Mouse (Mus musculus) layer of hippocampus, adult 9-11 months (tissue): ENCODE measurements around the gene Bloc1s3.

Source experiments
- DNase-seq: peaks from one replicate; pipeline ENCODE4 v3.0.0; 2022

Gene Bloc1s3

GRCm38 (mm10) chr7:19473875-19474443 is 34.2 kb downstream of the Bloc1s3 start:
- peak; percentile 85 for DNase-seq

GRCm38 (mm10) chr7:19472403-19472802 is 35.8 kb downstream of the Bloc1s3 start:
- no peak for DNase-seq

GRCm38 (mm10) chr7:19470308-19470707 is 37.9 kb downstream of the Bloc1s3 start:
- DNase-seq, result no peak

- no peak for DNase-seq
These were observed 38.8 kb downstream of the Bloc1s3 start for GRCm38 (mm10) chr7:19469404-19469803.

- DNase-seq, result no peak
These were observed 39.9 kb downstream of the Bloc1s3 start for GRCm38 (mm10) chr7:19468279-19468678.

- DNase-seq, result no peak
These were observed 40.5 kb downstream of the Bloc1s3 start for GRCm38 (mm10) chr7:19467638-19468037.

GRCm38 (mm10) chr7:19466602-19467145 is 41.5 kb downstream of the Bloc1s3 start:
- no peak for DNase-seq

GRCm38 (mm10) chr7:19464367-19465307 is 43.5 kb downstream of the Bloc1s3 start:
- DNase-seq, result no peak

GRCm38 (mm10) chr7:19462884-19463381 is 45.2 kb downstream of the Bloc1s3 start, which contains the start of gene Exoc3l2:
Gene Exoc3l2 (plus strand): TSS chr7:19463331.
- DNase-seq, result no peak

- no peak for DNase-seq
These were observed 45.7 kb downstream of the Bloc1s3 start for GRCm38 (mm10) chr7:19462443-19462842.

- DNase-seq, result no peak
These were observed 46.7 kb downstream of the Bloc1s3 start for GRCm38 (mm10) chr7:19461488-19461887.

GRCm38 (mm10) chr7:19460500-19460899 is 47.7 kb downstream of the Bloc1s3 start:
- no peak for DNase-seq

- no peak for DNase-seq
These were observed 48.9 kb downstream of the Bloc1s3 start for GRCm38 (mm10) chr7:19459144-19459870.

GRCm38 (mm10) chr7:19458591-19459111 is 49.5 kb downstream of the Bloc1s3 start, which contains the start of gene Mark4:
Gene Mark4 (minus strand): TSS chr7:19458821.
- DNase-seq, result peak; percentile 65

- DNase-seq, result no peak
These were observed 50.1 kb downstream of the Bloc1s3 start for GRCm38 (mm10) chr7:19458072-19458486.

GRCm38 (mm10) chr7:19457414-19458071 is 50.6 kb downstream of the Bloc1s3 start:
- DNase-seq, result no peak

- peak; percentile 51 for DNase-seq
These were observed 51.5 kb downstream of the Bloc1s3 start for GRCm38 (mm10) chr7:19456628-19457027.

- no peak for DNase-seq
These were observed 52.2 kb downstream of the Bloc1s3 start for GRCm38 (mm10) chr7:19455819-19456495.

- no peak for DNase-seq
These were observed 53.0 kb downstream of the Bloc1s3 start for GRCm38 (mm10) chr7:19455186-19455585.
